Mouse (Mus musculus) spleen, adult 18-20 months (tissue): Measurements from ENCODE around the gene Unc13a.
A peak's percentile ranks its signal among the peaks of the same experiment; 100 is the strongest.

Source experiments
- DNase-seq, 2 experiments: peaks; one replicate each; pipeline ENCODE4 v3.0.0; 2022; ENCODE audit warnings: mixed read lengths in 2 of 2

Gene Unc13a

GRCm38 (mm10) chr8:71686143-71686734 lies 14.7 kb upstream of the Unc13a start:
- no peak for DNase-seq

- peak in 1 of 2 experiments; percentile 6 for DNase-seq
Observed at GRCm38 (mm10) chr8:71685573-71685972, 14.0 kb upstream of the Unc13a start.

GRCm38 (mm10) chr8:71684701-71685100 lies 13.1 kb upstream of the Unc13a start:
- DNase-seq: no peak

GRCm38 (mm10) chr8:71682832-71683231 lies 11.3 kb upstream of the Unc13a start:
- no peak for DNase-seq

GRCm38 (mm10) chr8:71681369-71681915 lies 9.9 kb upstream of the Unc13a start:
- no peak for DNase-seq

- DNase-seq: no peak
Observed at GRCm38 (mm10) chr8:71680471-71680870, 8.9 kb upstream of the Unc13a start.

GRCm38 (mm10) chr8:71679550-71680168 lies 8.1 kb upstream of the Unc13a start:
- no peak for DNase-seq

- no peak for DNase-seq
Observed at GRCm38 (mm10) chr8:71679116-71679515, 7.6 kb upstream of the Unc13a start.

DNA sequence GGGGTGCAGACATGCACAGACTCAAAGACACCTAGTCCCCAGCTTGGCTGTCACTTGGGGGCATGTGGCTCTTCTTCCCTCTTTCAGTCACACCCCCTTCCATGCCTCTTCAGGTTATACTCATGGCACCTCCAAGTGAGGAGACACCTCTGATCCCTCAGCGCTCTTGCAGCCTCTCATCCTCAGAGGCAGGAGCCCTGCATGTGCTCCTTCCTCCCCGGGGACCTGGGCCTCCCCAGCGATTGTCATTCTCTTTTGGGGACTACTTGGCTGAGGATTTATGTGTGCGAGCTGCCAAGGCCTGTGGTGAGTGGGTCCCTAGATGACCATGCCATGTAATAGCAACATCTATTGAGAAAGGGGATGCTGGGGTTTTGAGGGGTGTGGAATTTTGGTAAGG lies 6.7 kb upstream of the Unc13a start:
- DNase-seq: no peak

GRCm38 (mm10) chr8:71677555-71677954 lies 6.0 kb upstream of the Unc13a start:
- peak; percentile 49 to 65 for DNase-seq

DNA sequence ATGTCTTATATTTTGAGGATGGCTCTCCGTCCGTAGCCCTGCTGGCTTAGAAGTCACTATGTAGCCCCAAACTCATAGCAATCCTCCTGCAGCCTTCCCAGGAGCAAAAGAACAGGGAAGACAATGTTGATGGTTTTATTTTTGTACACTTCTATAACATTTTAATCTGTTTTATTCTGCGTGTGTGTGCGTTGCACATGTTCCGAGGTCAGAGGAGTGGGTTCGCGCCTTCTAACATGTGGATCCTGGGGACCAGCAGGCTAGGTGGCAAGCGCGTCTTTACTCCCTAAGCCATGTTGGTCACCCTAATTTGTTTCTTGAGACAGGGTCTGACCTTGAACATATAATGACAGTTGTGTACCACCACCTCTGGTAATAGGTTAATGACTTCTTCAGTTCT lies 5.2 kb upstream of the Unc13a start:
- DNase-seq: peak in 1 of 2 experiments; percentile 24

GRCm38 (mm10) chr8:71676020-71676741 lies 4.6 kb upstream of the Unc13a start, which contains the start of gene Jak3:
Gene Jak3 (plus strand): TSS chr8:71676296.
- peak; percentile 66 to 73 for DNase-seq

GRCm38 (mm10) chr8:71675456-71676019 lies 4.0 kb upstream of the Unc13a start:
- DNase-seq: no peak

- no peak for DNase-seq
Observed at GRCm38 (mm10) chr8:71674071-71674470, 2.5 kb upstream of the Unc13a start.

DNA sequence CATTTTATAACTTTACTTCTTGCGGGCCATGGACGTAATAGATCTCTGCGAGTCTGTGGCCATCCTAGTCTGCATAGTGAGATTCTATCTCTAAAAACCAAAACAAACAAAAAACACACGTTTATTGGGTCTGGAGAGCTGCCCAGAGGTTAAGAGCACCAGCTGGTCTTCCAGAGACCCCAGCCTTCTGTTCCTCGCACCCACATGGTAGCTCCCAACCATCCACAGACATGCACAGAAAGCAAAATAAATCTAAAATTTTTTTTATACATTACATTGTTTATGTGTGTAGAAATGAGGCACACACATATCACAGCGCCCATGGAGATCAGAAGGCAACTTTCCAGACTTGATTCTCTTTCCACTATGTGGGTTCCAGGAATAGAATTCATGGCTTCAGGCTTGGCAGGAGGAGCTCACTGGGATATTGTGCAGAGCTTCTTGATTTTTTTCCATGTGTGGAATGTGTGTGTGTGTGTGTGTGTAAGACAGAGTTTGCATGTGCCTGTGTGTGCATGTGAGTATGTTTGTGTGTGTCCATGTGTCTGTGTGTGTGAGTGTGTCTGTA lies 695 bp upstream of the Unc13a start:
- DNase-seq: no peak

GRCm38 (mm10) chr8:71670621-71671548 lies 672 bp downstream of the Unc13a start:
- no peak for DNase-seq

DNA sequence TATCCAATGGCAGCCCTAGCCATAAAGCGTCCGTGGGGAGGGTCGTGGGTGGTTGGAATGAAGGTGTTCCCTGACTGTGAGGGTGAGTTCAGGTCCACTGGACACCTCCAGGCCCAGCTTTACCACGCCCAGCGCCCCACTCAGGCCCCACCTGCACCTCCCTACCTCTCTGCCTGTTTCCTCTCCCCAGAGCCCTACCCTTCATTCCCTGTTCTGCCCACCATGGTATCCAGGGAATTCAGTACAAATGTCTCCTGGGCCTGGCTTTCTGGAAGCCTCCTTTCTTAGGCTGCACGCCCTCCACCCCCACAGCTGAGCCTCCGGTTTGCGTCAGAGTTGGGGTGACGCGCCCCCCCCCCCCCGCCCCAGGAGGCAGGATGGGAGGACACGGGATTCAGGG lies 1.4 kb downstream of the Unc13a start:
- DNase-seq: no peak

DNA sequence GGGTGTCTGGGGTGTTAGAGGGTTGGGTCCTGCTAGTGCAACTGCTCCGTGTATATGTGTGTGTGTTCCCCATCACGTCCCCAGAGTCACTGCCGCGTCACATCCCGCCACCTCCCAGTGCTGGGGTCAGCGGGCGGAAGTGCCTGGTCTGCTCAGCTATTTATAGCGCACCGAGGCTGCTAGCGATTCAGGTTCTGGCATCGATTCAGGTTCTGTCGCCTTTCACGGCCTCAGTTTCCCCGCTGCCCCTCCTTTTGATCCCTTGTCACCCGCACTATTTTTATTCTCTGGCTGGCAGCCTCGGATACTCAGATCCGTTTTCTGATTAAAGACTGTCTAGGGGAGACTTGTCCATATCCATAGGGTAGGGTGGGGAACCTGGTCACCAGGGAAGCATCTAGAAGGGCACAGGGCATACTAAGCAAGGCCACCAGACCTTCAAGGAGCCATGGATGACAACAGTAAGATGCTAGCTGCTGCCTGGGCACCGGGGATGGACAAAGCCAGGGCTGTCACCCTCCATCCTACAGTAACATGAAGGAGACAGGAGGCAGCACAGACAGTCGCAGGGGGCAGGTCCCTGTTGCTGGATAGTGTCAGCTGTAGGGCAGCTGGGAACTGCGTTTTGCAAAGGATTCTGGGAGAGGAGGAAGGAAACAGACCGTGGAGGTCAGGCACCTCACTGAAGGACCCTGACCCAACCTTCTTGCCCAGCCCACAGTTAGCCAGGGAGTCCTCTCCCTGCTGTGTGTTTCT lies 3.2 kb downstream of the Unc13a start:
- DNase-seq: peak; percentile 27 to 43

DNA sequence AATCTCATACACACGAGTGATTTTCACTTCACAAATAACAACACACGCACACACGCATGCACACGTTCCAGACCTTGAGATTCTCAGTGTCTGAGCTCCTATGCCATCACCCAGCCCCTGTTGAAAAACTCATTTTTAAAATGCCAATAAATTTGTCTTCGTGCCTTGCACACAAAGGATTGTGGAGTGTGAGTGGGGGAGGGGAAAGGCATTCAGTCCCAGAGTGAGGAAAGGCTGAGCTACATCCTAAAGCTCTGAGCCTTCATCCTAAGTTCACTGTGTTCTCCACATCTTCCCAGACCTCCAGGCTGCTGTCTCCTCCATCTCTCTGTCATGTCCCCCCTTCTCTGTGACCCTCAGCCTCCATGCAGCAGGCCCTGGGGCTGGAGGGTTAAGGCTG lies 4.3 kb downstream of the Unc13a start:
- no peak for DNase-seq

DNA sequence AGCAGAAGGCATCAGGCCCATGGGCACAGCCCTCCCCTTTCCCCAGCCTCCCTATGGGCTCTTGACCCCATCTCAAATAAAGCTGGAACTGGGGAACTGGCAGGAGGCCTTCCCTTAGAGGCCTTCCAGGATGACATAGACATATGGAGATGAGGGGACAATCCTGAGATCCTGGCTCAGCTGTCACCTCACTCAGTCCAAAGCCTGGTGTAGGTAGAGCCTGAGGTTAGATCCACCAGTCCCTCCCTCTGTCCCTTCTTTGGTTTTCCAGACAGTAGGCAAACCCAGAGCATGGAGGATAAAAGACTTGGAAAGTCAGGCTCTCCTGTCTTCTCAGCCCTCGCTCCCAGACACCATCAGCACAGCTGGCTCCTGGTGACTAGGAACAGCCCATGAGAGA lies 4.7 kb downstream of the Unc13a start:
- DNase-seq: no peak
